Mouse (Mus musculus) activated CD4-positive, CD25-positive, alpha-beta regulatory T cell, adult 9 weeks (primary cell): ENCODE measurements around the gene BC061212. TPM values are rescaled to one million over a fixed set of nuclear protein-coding genes. Genes with fewer than 3 reads are reported as not detected.

Source experiments
- polyA plus RNA-seq: library from polyadenylated mRNA; unstranded; fragments of 100-300 nt; shearing (Covaris generic); gene quantifications from one replicate; pipeline ENCODE4 v1.2.1, GENCODE M21; 2017

The BC061212 gene
- polyA plus RNA-seq: not detected

DNA sequence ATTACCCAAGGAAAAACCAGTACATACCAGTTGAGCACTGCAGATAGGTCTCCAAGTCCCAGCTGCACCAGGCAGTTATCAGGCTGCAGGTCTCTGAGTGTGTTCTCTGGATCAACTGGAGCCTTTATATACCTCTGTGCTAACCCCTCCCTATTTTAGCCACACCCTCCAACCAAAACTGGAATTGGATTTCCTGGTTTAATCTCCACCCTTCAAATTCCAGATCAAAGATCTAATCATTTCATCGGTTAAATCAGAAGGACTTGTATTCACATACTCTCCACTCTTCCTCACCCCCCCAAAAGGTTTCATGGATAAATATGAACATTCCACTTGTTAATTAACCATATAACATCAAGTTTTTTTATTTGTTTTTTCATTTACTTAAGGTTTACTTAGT lies at the start of gene BC061212:
Gene BC061212 (minus strand): TSS at position 101 of the 400 bp plus-strand sequence.

DNA sequence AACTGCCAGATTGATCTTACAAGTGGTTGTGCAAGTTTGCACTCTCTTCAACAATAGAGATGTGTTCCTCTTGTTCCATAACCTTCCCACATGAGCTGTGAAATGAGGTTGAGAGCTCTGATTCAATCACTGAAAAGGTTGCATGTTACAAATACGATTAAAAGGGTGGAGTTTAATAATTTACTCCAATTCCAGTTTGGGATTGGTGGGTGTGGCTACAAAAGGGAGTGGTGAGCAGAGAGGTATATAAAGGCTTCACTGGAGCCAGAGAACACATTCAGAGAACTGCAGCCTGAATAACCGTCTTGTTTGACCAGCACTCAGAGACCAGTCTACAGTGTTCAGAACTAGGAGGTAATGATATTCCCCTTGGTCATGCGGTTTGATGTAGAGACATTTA lies 5.7 kb upstream of the BC061212 start, which contains the start of gene Gm6351:
Gene Gm6351 (plus strand): TSS at position 301 of the 400 bp plus-strand sequence.

Other genes starting within 250 kb of the BC061212 start
- gene Gm7792, start 226.8 kb downstream of the BC061212 start, polyA plus RNA-seq: 0.18 TPM
- gene Gm16429, start 141.5 kb downstream of the BC061212 start, polyA plus RNA-seq: not detected
- gene Gm6351, start 5.8 kb upstream of the BC061212 start, polyA plus RNA-seq: not detected
- not detected for gene Gm3106, start 147.5 kb upstream of the BC061212 start, polyA plus RNA-seq
- gene A430089I19Rik, start 236.3 kb upstream of the BC061212 start, polyA plus RNA-seq: not detected
- gene Gm6502, start 243.9 kb upstream of the BC061212 start, polyA plus RNA-seq: not detected